Mouse (Mus musculus) myocyte (in vitro differentiated cells): ENCODE measurements at regions not wholly inside any gene's neighbourhood (a gene's known extent, or its start where the extent isn't known, plus 50 kb on each side); places are given as distances from the start of the nearest gene placed in this dataset.

Experiments used
- MYOG ChIP-seq, 3 experiments: IDR thresholded peaks; one replicate each; pipeline ENCODE4 v1.6.1; 2011; ENCODE audit warnings: control low read depth in 2 of 3, low read depth in 2 of 3, mild to moderate bottlenecking in 2 of 3; ENCODE audit not compliant: insufficient read length in 2 of 3, control insufficient read depth in 1 of 3, insufficient read depth in 1 of 3
- POLR2A ChIP-seq: IDR thresholded peaks from one replicate; pipeline ENCODE4 v1.6.1; 2011; ENCODE audit warnings: low read depth, mild to moderate bottlenecking, control low read depth, moderate library complexity; ENCODE audit not compliant: insufficient read length
- POLR2AphosphoS2 ChIP-seq: IDR thresholded peaks from one replicate; pipeline ENCODE4 v1.6.1; 2011; ENCODE audit warnings: low read depth, control low read depth; ENCODE audit not compliant: insufficient read length

DNA sequence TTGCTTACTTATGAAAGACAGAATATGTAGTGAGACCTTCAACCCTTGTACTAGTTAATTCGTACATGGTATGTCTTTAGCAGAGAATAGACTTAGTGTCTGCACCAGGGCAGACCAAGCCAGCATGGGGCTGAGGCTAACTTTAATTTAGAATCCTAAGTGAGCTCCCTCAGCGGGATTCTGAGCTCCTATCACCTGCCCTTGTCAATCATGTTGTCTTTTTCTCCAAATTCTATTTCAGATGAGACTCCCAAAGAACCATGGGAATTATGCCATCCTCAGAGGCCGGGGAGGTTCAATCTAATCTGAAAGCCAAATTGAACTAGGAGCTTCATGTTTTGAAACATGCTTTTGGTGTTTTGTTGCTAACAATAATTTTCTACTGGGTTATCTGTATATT is 553.8 kb upstream of the Mpdz start:
- TF ChIP-seq POLR2A: no peak
- no peak for TF ChIP-seq POLR2AphosphoS2
- TF ChIP-seq MYOG (IDR thresholded peaks at IDR 0.05; ENCODE audit: control insufficient read depth in 1 of 3, insufficient read depth in 1 of 3, insufficient read length in 2 of 3, low read depth in 2 of 3): no peak
